Mouse (Mus musculus) layer of hippocampus, postnatal 14 days (tissue): ENCODE measurements at regions not wholly inside any gene's neighbourhood (a gene's known extent, or its start where the extent isn't known, plus 50 kb on each side); places are given as distances from the start of the nearest gene placed in this dataset.

Experiments
- DNase-seq, 2 experiments: peaks; one replicate each; pipeline ENCODE4 v3.0.0; 2021 to 2022; ENCODE audit warnings: low spot score in 2 of 2, mixed read lengths in 1 of 2

GRCm38 (mm10) chr16:27586307-27586706 lies 197.6 kb downstream of the Ccdc50 start:
- no peak for DNase-seq

- no peak for DNase-seq
Observed at GRCm38 (mm10) chr16:27609366-27609765, 220.7 kb downstream of the Ccdc50 start.

- DNase-seq = no peak
Observed at GRCm38 (mm10) chr16:27641306-27641705, 252.6 kb downstream of the Ccdc50 start.

- no peak for DNase-seq
Observed at GRCm38 (mm10) chr16:27678275-27678674, 289.6 kb downstream of the Ccdc50 start.

DNA sequence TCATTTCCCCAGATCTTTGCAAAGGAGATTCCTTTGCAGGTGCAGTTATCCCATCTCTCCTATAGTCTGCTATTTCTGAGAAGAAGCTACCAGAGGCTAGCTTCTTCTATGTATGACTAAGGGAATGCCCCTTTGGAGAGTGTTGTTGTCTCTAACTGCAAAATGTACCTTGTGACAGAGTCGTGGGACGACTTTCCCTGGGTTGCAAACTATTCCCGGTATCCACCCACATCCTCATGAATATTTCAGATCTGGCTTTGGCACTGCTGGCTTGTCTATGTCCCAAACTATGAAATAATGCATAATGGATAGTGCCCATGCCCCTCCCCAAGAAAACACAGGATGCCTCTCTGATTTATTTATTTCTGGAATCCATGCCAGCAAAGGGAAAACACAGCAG lies 294.3 kb downstream of the Ccdc50 start:
- peak in 1 of 2 experiments; percentile 0 for DNase-seq

GRCm38 (mm10) chr16:27683826-27684225 lies 295.2 kb downstream of the Ccdc50 start:
- DNase-seq = no peak

DNA sequence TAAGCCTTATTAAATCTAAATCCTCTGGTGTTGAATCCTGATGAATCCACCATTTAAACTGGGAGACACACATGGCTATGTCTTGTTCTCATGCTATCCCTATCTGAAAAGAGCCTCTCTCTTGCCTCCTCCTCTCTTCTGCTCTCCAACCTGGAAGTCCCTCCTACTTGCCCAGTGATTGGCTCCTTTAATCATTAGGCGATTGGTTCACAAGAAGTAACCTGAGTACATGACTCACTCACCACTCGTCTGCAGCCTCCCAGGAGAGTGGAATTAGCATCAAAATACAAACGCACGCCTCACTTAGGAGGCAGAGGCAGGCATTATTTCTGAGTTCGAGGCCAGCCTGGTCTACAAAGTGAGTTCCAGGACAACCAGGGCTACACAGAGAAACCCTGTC lies 321.3 kb downstream of the Ccdc50 start:
- no peak for DNase-seq

- DNase-seq = no peak
Observed at GRCm38 (mm10) chr16:27723445-27723844, 334.8 kb downstream of the Ccdc50 start.
